Mouse (Mus musculus) stomach, embryonic 14.5 days (tissue): ENCODE measurements around the gene Fndc3b. TPM values are rescaled to one million over a fixed set of nuclear protein-coding genes. Genes with fewer than 3 reads are reported as not detected.
A peak's percentile ranks its signal among the peaks of the same experiment; 100 is the strongest.

Source experiments
- ATAC-seq: fragments of 200-750 bp; cut with Nextera tagmentation; 2 replicates; pipeline ENCODE4 v1.8.0; 2017; ENCODE audit warnings: low read depth, moderate TSS enrichment; ENCODE audit not compliant: insufficient number of reproducible peaks, insufficient read depth, low FRiP score
- H3K27ac ChIP-seq: fragments of 300-500 bp; sonication (generic); 2 replicates; pipeline ENCODE4 v1.5.1; 2014; ENCODE audit warnings: mild to moderate bottlenecking, low read length, moderate library complexity, mixed read lengths
- H3K27me3 ChIP-seq: fragments of 300-500 bp; sonication (generic); 2 replicates; pipeline ENCODE4 v1.6.1; 2014; ENCODE audit warnings: low read length, control low read depth, mixed read lengths; ENCODE audit not compliant: control insufficient read depth, insufficient read depth
- H3K36me3 ChIP-seq: fragments of 300-500 bp; sonication (generic); 2 replicates; pipeline ENCODE4 v1.6.1; 2014; ENCODE audit warnings: mild to moderate bottlenecking, control low read depth, low read length, moderate library complexity, mixed read lengths; ENCODE audit not compliant: control insufficient read depth, insufficient read depth
- H3K4me1 ChIP-seq: fragments of 300-500 bp; sonication (generic); 2 replicates; pipeline ENCODE4 v1.6.1; 2014; ENCODE audit warnings: low read length, control low read depth, mixed read lengths; ENCODE audit not compliant: control insufficient read depth, insufficient read depth
- H3K4me2 ChIP-seq: fragments of 300-500 bp; sonication (generic); replicated peaks from 2 replicates; pipeline ENCODE4 v1.6.1; 2014; ENCODE audit warnings: low read depth, low read length, control low read depth
- H3K4me3 ChIP-seq: fragments of 300-500 bp; sonication (generic); 2 replicates; pipeline ENCODE4 v1.5.1; 2014; ENCODE audit warnings: low read depth, low read length, control low read depth
- H3K9ac ChIP-seq: fragments of 300-500 bp; sonication (generic); replicated peaks from 2 replicates; pipeline ENCODE4 v1.6.1; 2014; ENCODE audit warnings: low read depth, mild to moderate bottlenecking, control low read depth, low read length, moderate library complexity, mixed read lengths
- H3K9me3 ChIP-seq: fragments of 300-500 bp; sonication (generic); 2 replicates; pipeline ENCODE4 v1.6.1; 2016; ENCODE audit warnings: low read depth, low read length, control low read depth; ENCODE audit not compliant: control insufficient read depth
- WGBS: fragments of 180-500 bp; shearing (Covaris S2); extraction: QIAGEN DNeasy Blood & Tissue Kit; methylation state at CpG from one replicate; pipeline ENCODE4 v1.1.7; 2014; 5-methylcytosine and 5-hydroxymethylcytosine counted together
- polyA plus RNA-seq: library from polyadenylated mRNA; unstranded; fragments of >200 nt; fragmentation: Nextera tagmentation; extraction: Ambion mirVana; gene quantifications from 2 replicates; pipeline ENCODE4 v1.2.1, GENCODE M21; 2014

The Fndc3b gene
- polyA plus RNA-seq, 1 experiment from 2014 or later = 33.3 TPM

DNA sequence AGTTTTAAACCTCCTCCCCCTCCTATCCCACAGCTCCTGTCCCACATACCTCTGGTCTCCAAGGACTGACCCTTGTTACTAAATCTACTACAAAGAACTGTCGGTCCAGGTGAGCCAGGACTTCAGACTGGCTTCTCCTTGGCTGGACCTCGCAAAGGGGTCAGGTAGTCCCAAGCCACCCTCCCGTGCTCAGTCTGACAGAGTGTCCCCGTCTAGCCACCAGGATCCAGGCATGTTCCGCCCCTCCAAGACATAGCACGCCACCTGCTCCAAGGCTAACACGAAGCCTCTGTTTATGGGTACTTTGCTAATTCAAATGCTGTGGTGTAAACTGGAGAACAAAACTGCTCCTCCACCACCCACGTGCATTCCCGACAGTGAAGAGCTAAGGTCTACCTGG lies 6.5 kb downstream of the Fndc3b start:
- no peak overlapping the region for H3K4me2 ChIP-seq
- H3K36me3 ChIP-seq = no peaks in the 10 kb centered on the region
- no peak for ATAC-seq
- H3K9me3 ChIP-seq = no peaks in the 10 kb centered on the region
- no peak overlapping the region for H3K4me3 ChIP-seq
- H3K9ac ChIP-seq = no peak overlapping the region
- H3K27me3 ChIP-seq = no peaks in the 10 kb centered on the region
- WGBS = 78% methylated on average over 9 of the region's 9 CpGs
- peak overlapping the region; percentile 11; the same call in 1 of the 2 replicates for H3K27ac ChIP-seq
- peaks cover 40% of the 10 kb centered on the region for H3K4me1 ChIP-seq

DNA sequence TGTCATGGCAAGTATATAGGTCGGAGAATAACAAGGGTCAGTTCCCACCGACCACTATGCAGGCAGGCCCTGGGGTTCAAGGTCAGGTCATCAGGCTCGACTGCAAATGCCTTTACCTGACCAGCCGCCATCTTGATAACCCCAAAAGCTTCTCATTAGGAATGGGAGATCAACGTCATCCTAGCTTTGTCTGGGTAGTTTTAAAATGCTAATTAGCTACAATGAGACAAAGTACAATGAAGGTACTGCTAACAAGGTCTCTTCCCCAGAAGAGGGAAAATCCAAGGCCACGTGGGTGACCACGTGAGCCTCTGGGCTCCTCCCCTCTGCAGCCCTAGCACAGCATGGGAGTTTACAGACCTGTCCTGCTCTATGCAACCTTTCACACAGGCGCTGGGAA lies 7.6 kb downstream of the Fndc3b start:
- no peak for ATAC-seq
- H3K27me3 ChIP-seq = no peaks in the 10 kb centered on the region
- H3K9ac ChIP-seq = no peak overlapping the region
- no peaks in the 10 kb centered on the region for H3K9me3 ChIP-seq
- no peak overlapping the region for H3K4me2 ChIP-seq
- H3K4me1 ChIP-seq = peaks cover 38% of the 10 kb centered on the region
- no peaks in the 10 kb centered on the region for H3K36me3 ChIP-seq
- 84% methylated on average over 8 of the region's 8 CpGs for WGBS
- H3K27ac ChIP-seq = no peak overlapping the region
- H3K4me3 ChIP-seq = no peak overlapping the region

DNA sequence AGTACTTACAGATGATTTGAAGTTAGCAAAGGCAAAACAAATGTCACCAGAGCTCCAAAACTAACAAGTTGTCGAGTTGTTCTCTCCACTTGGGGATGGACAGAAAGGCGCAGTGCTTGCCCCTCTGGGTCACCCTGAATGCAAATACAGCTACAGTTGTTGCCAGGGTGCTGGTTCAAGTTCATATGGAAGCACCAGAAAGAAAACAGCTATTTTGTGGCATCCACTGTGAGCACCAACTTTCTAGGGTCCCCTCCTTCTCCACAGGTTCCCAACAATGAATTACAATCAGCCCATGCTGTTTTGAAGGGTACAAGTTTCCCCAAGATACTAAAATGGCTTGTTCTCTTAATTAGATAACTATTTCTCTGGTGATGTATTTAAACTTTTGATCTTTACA lies 8.0 kb downstream of the Fndc3b start:
- Histone ChIP-seq H3K9me3 (no peaks in the 10 kb centered on the region), H3K4me2 (no peak overlapping the region)

DNA sequence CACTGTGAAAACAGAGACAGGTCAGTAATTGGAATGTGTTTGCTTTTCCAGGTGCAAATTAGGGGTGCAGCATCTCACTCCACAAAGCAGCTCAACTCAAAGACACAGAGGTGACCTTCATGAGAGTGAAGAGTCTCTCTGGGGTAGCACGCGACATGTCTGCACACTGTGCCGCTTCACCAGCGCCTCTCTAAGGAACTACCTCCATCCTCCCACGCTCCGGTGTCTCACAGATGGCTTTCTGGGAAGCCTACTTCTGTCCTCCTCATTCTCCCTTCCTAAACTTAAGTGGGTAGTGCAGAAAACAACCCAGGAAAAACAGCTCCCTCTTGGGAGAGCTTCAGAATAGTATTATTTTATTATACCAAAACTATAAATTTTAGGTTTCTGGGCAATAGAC lies 12.4 kb downstream of the Fndc3b start:
- no peak overlapping the region for H3K4me2 ChIP-seq
- no peak overlapping the region for H3K27ac ChIP-seq
- H3K4me1 ChIP-seq = peaks cover 7% of the 10 kb centered on the region; the same call in 1 of the 2 replicates
- no peak overlapping the region for H3K9ac ChIP-seq
- no peak overlapping the region for H3K4me3 ChIP-seq
- WGBS = 94% methylated on average over 6 of the region's 6 CpGs
- H3K9me3 ChIP-seq = no peaks in the 10 kb centered on the region
- peaks cover 5% of the 10 kb centered on the region; the same call in 1 of the 2 replicates for H3K36me3 ChIP-seq
- no peak for ATAC-seq
- no peaks in the 10 kb centered on the region for H3K27me3 ChIP-seq

More for the DNA sequence above, 8.0 kb downstream of the Fndc3b start:
- 87% methylated on average over 2 of the region's 2 CpGs for WGBS
- Histone ChIP-seq H3K27me3 (no peaks in the 10 kb centered on the region), H3K4me1 (peaks cover 34% of the 10 kb centered on the region), H3K27ac (no peak overlapping the region), H3K36me3 (peaks cover 3% of the 10 kb centered on the region; the same call in 1 of the 2 replicates), H3K4me3 (no peak overlapping the region), H3K9ac (no peak overlapping the region)
- ATAC-seq = no peak

DNA sequence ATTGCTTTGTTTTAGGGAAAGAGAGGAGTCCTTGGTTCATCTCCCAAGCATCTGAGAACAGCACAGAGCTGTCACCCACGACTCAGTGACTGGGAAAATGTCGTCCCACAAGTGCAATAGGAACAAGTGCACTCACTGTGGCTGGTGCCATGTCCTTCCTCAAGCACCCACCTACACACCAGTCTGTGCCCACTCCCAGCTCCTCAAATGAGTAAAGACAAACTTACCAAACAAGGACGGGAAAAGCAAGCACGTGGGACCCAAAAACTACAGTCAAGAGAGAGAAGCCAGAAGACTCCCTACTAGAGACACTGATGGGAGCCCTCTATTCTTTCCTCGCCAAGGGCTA lies 14.7 kb downstream of the Fndc3b start:
- Histone ChIP-seq H3K4me3 (no peak overlapping the region), H3K27me3 (no peaks in the 10 kb centered on the region), H3K4me1 (peaks cover 11% of the 10 kb centered on the region; the same call in 1 of the 2 replicates), H3K9me3 (no peaks in the 10 kb centered on the region), H3K27ac (no peak overlapping the region), H3K9ac (no peak overlapping the region), H3K4me2 (no peak overlapping the region), H3K36me3 (peaks cover 5% of the 10 kb centered on the region; the same call in 1 of the 2 replicates)
- no peak for ATAC-seq
- WGBS = 71% methylated on average over 5 of the region's 5 CpGs

DNA sequence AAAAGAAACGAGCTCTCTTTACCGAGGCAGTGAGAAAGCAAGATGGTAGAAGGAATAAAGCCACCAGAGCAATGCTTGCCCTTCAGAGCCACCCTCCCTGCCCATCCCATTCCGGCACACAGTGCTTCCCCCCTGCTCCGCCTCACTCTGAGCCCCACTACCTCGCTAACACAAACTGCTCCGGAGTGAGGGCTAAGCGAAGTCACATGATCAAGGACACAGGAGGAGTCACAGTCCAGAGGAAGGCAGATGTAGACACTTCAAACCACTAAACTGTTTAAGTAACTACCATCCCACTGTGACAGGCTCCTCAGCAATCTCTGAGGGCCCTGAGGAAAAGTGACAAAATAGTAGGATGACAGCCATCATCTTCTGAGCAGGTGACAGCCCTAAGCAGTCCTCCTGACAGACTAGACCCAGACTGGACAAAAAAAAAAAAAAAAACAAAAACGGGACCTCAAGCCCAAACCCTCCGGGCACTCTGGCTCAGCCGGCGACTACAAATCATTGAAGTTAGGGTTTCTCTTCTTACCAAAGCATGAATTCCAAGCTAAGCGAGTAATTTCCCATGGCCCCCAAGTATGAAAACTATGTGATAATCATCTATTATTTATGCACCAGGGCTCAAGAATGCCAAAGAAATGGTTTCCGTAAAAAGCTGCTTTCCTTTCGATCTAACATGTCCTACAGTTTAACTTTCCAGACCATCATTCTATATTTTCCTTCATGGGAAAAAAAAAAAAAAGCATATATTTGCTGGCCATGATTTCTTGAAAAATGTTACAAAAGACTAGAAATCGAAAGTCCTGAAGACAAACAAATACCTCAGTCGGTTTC lies 15.3 kb downstream of the Fndc3b start:
- no peak for ATAC-seq
- H3K4me3 ChIP-seq = no peak overlapping the region
- no peak overlapping the region for H3K4me2 ChIP-seq
- H3K9ac ChIP-seq = no peak overlapping the region
- peaks cover 13% of the 10 kb centered on the region; the same call in 1 of the 2 replicates for H3K4me1 ChIP-seq
- H3K27ac ChIP-seq = no peak overlapping the region
- no peaks in the 10 kb centered on the region for H3K27me3 ChIP-seq
- WGBS = 59% methylated on average over 16 of the region's 16 CpGs
- no peaks in the 10 kb centered on the region for H3K9me3 ChIP-seq
- peaks cover 5% of the 10 kb centered on the region; the same call in 1 of the 2 replicates for H3K36me3 ChIP-seq

DNA sequence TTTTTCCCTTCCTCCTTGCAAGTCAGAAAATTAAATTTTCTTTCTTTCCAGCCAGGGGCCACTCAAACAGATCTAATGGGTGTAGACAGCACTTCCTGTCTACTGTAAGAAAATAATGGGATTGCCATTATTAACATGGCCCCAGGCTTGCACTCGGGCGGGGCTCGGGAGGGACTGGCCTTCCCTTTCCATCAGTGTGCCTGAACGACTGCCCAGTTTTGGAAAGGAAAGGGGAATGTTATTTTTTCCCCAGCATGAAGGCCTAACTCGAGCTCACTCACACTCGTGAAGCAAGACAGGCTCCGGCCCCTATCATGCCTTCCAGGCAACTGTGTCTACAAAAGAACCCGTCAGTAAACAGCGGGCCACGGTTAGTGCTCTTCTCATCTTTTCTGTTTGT lies 16.5 kb downstream of the Fndc3b start:
- no peak for ATAC-seq
- 62% methylated on average over 10 of the region's 10 CpGs for WGBS
- peaks cover 25% of the 10 kb centered on the region for H3K4me1 ChIP-seq

DNA sequence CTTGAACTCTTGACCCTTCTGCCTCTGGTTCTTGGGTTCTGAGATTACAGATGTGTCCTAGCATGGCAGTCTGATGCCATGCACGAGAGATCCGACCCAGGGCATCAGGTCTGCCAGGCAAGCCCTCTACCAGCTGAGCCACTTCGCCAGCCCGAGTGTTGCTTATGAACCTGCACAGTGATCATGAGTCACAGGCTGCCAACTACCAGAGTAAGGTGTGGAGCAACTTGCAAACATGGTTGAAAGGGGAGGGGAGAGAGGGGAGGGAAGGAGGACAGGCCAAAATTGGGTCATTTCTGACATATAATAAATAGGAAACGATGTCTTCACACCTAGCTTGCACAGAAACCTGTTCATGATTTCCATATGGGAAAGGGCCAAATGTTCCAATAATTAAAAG lies 17.0 kb downstream of the Fndc3b start:
- no peak overlapping the region for H3K4me2 ChIP-seq
- no peak overlapping the region for H3K27ac ChIP-seq
- H3K27me3 ChIP-seq = no peaks in the 10 kb centered on the region
- no peak overlapping the region for H3K9ac ChIP-seq
- no peak for ATAC-seq
- no peak overlapping the region for H3K4me3 ChIP-seq
- H3K9me3 ChIP-seq = no peaks in the 10 kb centered on the region
- peaks cover 5% of the 10 kb centered on the region; the same call in 1 of the 2 replicates for H3K36me3 ChIP-seq
- 82% methylated on average over 5 of the region's 5 CpGs for WGBS
- H3K4me1 ChIP-seq = peaks cover 28% of the 10 kb centered on the region

More for the DNA sequence above, 16.5 kb downstream of the Fndc3b start:
- H3K36me3 ChIP-seq = peaks cover 5% of the 10 kb centered on the region; the same call in 1 of the 2 replicates
- no peaks in the 10 kb centered on the region for H3K9me3 ChIP-seq
- H3K4me3 ChIP-seq = no peak overlapping the region
- H3K9ac ChIP-seq = no peak overlapping the region
- H3K27ac ChIP-seq = no peak overlapping the region
- H3K4me2 ChIP-seq = no peak overlapping the region
- no peaks in the 10 kb centered on the region for H3K27me3 ChIP-seq
